Mouse (Mus musculus): ENCODE measurements around the gene Rab23.

Rab23 gene

DNA sequence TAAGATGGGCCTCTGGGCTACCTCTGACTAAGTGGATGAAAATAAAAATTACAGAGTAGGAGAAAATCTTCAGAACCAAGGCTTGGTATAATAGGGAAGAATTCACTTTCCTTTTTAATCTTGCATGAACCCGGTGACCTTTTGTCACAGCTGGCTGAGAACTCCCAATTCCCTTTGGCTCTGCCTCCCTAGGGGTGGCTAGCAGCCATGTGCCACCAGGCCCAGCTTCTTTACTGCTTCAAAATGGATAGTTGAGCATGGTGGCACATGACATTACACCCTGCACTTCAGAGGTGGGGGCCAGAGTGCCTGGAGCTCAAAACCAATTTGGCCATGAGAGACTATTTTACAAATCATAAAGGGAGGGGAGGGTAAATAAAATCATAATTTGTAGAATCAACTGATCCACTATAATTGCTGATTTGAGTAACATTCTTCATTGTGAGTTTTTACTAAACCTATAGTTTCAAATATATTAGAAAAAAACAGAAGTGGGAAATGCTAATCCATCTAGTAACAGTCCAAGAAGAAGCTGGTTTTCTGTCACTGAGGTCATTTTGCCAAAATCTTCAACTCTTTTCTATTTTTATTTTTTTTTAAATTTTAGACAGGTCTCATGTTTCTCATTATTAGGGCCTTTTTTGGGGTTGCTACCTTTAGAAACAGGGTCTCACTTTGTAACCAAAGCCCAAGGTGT, 48.6 kb downstream of the Rab23 start:
- no peak for DNase-seq (ENCODE audit: low spot score in 2 of 2)

DNA sequence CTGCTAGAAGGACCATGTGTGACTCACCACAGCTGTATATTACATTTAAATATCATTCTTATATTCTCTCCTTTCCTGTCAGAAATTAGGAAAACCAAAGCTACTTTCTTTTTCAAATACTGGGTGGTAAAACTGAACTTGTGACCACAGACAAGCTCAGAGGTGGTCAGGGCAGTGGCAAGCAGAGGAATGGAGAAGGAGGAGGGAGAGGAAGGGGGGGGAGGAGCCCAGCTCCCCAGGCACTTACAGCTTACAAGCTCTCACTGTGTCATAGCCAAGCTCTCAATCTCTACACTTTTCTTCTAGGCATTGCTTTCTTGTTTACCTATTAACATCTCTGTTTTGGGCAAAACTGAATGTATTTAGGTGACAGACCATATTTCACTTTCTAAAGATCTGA, 49.1 kb downstream of the Rab23 start:
- DNase-seq (ENCODE audit: low spot score in 2 of 2): no peak

DNA sequence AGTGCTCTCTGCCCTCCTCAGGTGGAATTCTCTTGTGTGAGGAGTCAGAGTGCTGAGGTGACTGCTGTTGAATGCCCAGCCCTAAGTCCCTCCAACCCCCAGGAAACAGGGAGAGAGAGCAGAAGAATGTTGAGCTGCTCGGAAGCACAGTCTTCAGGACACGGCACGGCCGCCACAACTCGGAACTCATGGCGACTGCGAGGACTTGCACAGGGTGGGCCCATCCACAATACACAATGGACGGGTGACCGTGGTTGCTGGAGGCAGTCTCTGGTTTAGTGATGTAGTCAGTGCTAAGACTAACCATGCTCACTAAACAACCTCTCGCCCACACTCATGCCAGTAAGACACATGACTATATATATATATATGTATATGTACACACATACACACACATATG, 51.9 kb downstream of the Rab23 start:
- DNase-seq (ENCODE audit: low spot score in 2 of 2): no peak

DNA sequence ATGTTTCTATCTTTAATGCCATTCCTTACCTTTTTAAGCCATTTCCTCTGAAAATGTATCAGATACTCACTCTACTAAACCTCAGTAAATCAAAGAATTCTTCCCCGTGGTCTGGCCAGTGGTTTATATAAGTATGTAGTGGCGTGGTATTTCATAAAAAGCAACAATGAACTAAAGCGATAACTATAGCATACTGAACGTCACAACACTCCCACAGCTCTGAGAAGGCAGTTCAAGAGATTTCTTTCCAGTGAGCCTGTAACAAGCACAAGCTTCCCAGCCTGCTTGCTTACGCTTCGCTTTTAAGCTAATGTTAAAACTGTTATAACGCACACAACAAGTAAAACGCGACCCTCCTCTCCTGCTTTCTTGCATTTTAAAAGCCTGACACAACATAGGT, 52.4 kb downstream of the Rab23 start:
- DNase-seq (ENCODE audit: low spot score in 2 of 2): no peak

DNA sequence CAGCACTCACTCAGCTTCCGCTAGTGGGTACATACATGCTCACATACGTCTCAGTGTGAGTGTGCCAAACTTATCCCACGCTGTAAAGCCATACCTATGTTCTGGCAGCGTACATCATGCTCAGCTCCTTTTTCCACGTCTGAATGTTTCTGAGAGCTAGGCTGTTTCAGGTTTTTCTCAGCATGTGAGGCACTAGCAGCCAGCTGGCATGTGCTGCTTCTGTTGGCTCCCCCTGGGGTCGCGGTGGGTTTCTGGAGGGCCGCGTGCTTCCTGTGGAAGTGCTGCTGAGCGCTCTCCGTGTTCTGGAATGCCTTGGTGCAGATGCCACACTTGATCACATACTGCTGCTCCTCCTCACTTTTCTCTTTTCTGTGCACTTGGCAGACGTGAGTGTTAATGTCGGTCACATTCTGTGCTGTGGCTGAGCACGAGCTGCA, 56.5 kb downstream of the Rab23 start:
- DNase-seq (ENCODE audit: low spot score in 2 of 2): peak in 1 of 2 experiments; percentile 28

DNA sequence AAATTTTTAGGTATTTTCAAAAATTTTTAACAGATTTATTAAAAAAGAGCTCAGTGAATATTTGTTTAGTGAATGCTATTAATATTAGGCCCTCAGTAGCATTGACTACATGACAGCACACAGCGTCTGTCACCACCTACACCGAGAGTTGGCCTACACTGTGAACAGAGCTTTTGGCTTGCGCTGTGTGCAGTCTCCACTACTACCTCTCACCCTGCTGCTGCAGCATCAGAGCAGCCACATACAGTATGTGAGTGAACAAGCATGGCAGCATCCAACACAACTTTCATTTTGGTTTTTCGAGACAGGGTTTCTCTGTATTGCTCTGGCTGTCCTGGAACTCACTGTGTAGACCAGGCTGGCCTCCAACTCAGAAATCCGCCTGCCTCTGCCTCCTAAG, 64.9 kb downstream of the Rab23 start:
- DNase-seq (ENCODE audit: low spot score in 2 of 2): no peak

DNA sequence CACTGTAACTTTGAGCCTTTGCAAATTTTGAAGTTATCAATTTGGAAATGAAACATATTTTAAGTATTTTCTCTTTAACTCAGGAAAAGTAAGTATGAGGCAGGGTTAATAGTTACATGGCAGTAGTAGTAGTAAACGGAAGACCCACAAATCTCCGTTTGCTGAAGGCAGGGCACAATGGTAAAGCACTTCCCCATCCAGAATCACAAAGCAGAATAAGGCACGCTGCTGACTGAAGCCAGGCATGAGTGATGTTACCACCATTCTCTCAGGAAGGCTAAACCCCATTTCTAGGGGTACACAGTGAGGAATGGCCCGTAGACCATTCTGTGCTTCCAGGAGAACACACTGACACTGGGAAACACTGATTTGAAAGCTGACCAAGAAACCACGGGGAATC, 68.4 kb downstream of the Rab23 start:
- no peak for DNase-seq (ENCODE audit: low spot score in 2 of 2)

DNA sequence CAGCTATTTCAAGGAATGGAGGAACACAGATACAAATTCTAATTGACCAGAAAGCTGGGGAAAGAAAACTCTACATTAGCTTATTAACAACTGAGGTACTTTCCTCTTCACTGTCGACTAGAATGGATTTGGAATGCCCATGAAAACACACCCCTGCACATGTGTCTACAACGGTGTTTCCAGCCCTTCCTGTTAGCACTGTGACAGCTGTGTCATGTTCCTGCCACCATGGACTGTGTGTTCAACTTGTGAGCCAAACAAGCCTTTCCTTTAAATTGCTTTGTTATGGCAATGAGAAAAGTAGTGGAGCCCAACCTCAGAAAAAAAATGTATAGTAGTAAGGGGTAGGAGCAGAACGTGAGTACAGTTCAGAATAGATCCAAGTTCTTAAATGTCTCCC, 68.8 kb downstream of the Rab23 start:
- DNase-seq (ENCODE audit: low spot score in 2 of 2): no peak

Measured in frontal cortex, postnatal 10 days (tissue).